Mouse (Mus musculus) bone marrow macrophage, adult 2 months (primary cell): ENCODE data around the gene Iqschfp.

Experiments
- CTCF ChIP-seq: IDR thresholded peaks from 2 replicates; pipeline ENCODE4 v1.5.1; 2012; ENCODE audit warnings: low read depth, mild to moderate bottlenecking, low read length, moderate library complexity
- POLR2A ChIP-seq: IDR thresholded peaks from 2 replicates; pipeline ENCODE4 v1.6.1; 2012; ENCODE audit warnings: mild to moderate bottlenecking, low read depth, low read length, borderline replicate concordance

- no peak for TF ChIP-seq CTCF
- no peak for TF ChIP-seq POLR2A
Observed at GRCm38 (mm10) chr3:68019401-68019800, 127.4 kb downstream of the Iqschfp start.
